Mouse (Mus musculus): ENCODE measurements around the gene Myof. TPM values are rescaled to one million over a fixed set of nuclear protein-coding genes. Genes with fewer than 3 reads are reported as not detected.

Gene Myof
- total RNA-seq (2022) = 1 to 10 TPM; 6.2 to 9.0 (median 7.7) TPM

- DNase-seq (ENCODE audit: low spot score) = peak; percentile 55
Measured at GRCm38 (mm10) chr19:38043281-38043981, at the start of gene Myof. TSS of gene Myof (minus strand) at chr19:38043577.

DNA sequence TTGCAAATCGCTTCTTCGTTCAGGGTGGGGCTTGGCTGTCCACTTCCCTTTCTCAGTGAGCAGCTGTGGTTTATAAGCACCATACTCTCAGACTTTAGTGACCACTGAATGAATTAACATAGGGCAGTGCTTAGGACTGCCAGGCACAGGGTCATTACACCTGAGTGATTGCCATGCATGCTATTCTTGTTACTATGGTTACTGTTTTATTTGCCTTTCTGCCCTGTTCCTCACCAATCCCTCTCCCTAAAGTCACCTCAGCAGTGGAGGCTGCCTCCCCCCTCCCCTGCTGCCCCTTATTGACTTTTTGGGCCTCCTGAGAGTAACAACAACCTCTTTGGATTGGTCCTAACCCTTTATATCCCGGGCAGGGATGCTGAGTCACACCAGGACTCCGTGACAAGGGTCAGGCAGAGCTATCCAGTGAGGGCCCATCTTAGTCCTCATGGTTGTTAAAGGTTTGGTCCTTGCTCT is 48.2 kb upstream of the Myof start:
- DNase-seq (ENCODE audit: low spot score) = no peak

- DNase-seq (ENCODE audit: low spot score) = no peak
Measured at GRCm38 (mm10) chr19:38089358-38089757, 46.0 kb upstream of the Myof start.

DNA sequence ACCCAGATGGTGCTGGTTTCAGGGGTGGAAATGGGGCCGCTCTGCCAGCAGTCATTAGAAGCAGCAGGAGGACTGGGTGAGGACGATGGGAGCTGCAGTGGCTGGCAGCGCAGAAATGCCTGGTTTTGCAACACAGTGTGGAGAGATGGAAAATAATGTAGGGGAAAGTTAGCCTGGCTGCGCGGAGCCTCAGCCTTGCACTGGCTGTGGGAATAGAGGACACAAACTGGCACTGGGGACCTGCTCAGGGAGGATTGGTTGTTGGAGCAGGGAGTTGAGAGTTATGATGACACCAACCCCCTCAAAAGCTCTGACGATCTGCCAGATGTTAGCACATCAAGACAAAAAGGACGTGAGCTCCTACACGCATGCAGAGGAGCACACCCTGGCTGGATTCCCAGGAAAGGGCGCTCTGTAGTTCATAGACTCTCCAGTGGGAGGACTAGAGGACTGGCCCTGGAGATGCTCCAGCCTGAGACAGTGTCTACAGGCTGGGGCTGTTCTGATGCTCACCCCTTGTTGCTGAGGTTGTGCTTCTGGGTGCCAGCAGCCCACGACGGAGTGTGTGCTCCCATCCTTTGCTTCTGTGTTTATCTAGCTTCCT is 43.7 kb upstream of the Myof start:
- DNase-seq (ENCODE audit: low spot score) = peak; percentile 13

DNA sequence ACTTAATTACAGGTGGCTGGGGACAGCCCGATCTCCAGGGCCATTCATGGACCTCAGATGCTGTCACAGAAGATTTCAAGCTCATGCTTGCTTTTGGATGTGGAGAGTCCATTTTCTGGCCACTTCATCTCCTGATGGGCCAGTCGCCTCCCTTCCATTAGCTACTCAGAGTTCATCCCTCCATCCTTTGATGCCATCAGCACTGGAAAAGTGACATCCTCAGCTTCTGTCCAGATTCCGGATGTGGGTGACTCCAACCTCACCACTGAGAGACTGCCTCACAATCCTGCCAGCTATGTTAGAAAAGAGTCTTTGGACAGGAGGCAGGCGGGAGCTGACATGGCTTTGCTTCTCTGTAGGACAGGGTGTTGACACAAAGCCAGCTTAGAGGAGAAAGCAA is 42.5 kb upstream of the Myof start:
- no peak for DNase-seq (ENCODE audit: low spot score)

DNA sequence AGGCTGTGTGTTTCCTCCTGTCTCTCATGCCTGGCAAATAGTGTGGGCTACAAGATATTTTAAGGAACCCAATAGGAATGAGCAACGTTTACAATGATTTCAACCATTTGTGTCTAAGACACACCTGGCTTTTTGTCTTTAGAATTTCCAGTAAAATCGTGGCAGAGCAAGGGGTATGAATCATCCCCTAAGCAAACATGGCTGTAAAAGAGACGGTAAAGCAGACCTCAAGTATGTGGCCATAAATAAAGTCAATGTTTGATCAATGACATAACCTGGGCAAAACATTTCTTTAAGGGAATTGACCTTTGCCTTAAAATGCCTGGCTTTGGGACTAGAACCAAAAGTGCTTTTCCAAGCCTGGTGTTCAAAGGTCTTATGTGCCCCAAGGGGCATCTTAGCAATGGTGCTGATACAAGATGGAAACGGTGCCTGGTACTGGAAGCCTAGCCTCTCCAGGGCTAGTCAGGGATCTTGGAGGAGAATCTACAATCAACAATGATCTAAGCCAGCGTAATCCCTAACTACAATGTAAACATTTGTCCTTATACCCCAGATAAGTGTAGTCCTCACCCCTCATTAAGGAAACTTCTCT is 39.7 kb upstream of the Myof start:
- DNase-seq (ENCODE audit: low spot score) = no peak

DNA sequence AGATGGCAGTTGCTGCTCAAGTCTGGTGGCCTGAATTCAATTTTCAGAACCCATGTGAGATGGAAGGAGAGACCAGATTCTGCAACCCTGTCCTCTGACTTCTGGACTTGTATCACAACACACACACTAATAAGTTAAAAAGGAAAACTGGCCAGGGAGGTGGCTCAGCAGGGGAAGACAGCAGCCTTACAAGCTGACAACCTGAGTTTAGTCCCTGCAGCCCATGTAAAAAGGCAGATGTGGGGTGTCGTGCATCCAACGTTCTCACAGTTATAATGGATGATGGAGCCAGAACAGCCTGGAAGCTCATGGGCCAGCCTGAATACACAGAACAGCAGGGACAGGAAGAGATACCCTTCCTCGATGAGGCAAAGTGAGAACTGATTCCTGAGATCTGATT is 38.0 kb upstream of the Myof start:
- no peak for DNase-seq (ENCODE audit: low spot score)

DNA sequence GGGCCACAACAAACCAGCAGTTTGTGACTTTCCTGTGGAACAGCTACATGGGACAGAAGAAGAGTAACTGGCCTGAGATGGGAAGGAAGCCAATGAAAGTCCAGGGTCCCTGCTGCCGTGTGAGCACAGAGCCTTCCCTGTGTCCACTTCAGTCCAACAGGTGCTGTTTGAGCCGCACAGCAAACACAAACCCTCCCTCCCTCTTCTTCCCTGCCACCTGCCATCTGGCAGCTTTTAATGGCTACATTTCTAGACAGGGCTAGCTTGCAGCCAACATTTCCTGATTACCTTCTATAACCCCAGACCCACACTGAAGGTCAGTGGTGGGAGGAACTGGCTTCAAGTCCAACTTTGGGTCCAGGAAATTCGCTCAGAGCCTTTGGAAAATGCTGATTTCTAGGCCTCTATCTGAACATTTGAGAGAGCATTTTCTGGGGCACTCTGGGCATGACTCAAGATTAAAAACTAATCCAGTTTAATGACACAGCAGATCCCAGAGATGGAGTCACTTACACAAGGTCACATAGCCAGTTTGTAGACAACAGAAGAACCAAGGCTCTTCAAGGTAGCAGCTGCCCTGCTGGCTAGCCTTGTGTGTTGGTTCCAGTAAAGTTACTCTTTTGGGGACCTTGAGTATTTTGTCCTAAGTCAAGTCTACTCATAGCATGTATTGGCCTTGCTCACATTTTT is 34.6 kb upstream of the Myof start:
- no peak for DNase-seq (ENCODE audit: low spot score)

- no peak for DNase-seq (ENCODE audit: low spot score)
Measured at GRCm38 (mm10) chr19:38076251-38076650, 32.9 kb upstream of the Myof start.

DNA sequence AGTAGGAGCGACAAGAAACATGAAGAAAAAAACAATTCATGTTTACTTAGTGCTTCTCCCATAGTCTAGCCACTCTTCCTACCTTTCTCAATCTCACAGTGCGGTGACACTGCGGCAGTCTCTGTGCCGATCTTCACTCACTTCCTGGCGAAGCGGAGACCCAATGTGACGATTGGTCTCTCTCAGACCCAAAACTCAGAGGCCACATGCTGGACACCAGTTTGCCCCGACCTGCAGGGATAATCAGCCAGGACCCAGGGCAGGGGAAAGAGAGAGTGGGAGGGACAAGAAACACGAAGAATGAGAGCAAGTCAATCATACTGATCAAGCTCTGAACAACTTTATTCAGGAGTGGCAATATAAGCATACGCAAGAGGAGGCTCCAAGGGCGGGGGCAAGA is 31.7 kb upstream of the Myof start:
- DNase-seq (ENCODE audit: low spot score) = no peak

- DNase-seq (ENCODE audit: low spot score) = no peak
Measured at GRCm38 (mm10) chr19:38073226-38073625, 29.8 kb upstream of the Myof start.

DNA sequence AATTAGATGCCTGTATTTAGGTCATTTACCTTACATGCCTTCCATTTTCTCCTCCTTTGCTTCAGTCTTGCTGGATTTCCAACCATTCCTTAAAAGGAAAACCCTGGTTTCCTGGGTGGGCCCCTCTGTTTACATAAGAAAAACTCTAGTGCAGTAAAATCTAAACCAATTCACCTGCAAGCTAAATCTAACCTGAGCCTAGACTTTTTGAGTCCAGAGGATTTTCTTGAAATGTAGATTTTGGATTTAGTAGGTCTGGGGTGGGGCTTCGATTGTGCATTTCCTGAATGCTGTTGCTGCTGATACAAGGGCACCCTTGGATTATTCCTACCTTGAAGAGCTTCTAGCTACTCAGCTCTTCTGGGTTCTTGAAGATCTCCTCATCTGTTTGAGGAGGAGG is 20.7 kb upstream of the Myof start:
- no peak for DNase-seq (ENCODE audit: low spot score)

DNA sequence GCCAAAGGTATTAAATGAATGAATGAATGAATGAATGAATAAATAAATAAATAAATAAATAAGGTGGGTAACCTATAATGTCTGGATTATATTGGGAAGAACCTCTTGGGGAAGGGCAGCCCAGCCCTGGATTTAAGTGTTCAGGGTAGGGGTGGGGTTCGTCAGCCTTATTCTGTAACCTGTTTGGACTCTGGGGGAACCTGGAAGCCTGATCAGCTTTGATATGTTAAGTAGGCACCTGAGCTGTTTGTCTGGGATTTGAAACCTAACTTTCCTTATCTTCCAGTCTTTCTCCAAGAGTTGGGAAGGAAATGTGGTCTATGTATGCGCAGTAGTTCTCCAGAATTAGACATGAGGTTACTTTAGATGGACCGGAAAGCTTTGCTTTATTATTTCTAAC is 19.8 kb upstream of the Myof start:
- DNase-seq (ENCODE audit: low spot score) = no peak

- DNase-seq (ENCODE audit: low spot score) = no peak
Measured at GRCm38 (mm10) chr19:38056931-38057330, 13.6 kb upstream of the Myof start.

- no peak for DNase-seq (ENCODE audit: low spot score)
Measured at GRCm38 (mm10) chr19:38056276-38056675, 12.9 kb upstream of the Myof start.

- no peak for DNase-seq (ENCODE audit: low spot score)
Measured at GRCm38 (mm10) chr19:38055798-38056197, 12.4 kb upstream of the Myof start.

GRCm38 (mm10) chr19:38054720-38055192 is 11.4 kb upstream of the Myof start, which contains the start of gene Cep55:
TSS of gene Cep55 (plus strand) at chr19:38055011.
- peak; percentile 94 for DNase-seq (ENCODE audit: low spot score)

DNA sequence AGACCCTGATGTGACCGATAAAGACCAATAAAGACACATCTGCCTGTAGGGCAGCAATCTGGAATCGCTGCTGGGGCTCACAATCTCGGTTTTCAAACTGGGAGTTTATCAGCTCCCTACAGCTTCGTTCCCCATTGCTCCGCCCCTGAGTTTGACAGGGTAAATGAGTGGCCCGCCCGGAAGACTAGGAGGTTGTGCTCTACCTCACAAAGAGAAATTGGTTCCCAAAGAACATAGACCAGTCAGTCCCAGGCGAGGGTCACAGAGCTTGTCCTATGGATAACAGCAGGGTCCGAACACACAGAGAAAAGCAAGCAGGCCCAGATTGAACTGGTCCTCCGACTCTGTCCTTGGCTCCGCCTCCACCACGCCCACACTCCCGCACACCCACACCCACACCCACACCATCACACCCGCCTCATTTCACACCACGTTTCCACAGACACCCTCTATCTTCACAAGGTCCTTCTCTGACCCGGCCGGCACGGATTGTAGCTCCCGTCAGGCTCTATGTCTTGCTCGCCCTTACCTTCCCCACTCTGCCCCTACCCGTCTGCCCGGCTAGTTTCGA is 10.9 kb upstream of the Myof start:
- peak; percentile 76 for DNase-seq (ENCODE audit: low spot score)

- no peak for DNase-seq (ENCODE audit: low spot score)
Measured at GRCm38 (mm10) chr19:38053227-38054041, 10.1 kb upstream of the Myof start.

- no peak for DNase-seq (ENCODE audit: low spot score)
Measured at GRCm38 (mm10) chr19:38049686-38050085, 6.3 kb upstream of the Myof start.

DNA sequence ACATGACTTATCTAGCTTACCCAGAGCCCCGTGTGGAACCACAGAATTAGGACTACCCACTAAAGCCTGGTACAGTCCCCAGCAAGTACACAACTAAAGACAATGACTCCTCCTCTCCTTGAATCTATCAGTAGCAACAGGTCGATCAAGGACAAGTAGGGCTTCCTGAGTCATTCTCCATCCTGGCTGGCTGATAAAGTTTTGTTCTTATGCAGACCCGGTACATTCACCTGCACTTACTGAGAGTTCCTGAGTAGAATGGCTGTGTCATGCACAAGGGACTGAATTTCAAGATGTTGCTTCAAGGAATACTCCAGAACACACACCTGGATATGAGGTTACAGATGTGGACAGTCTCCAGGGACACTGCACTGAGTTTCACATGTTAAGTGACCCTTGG is 1.8 kb upstream of the Myof start:
- no peak for DNase-seq (ENCODE audit: low spot score)
